Mouse (Mus musculus): ENCODE measurements around the gene Upk3bl.

- TF ChIP-seq EP300 (IDR thresholded peaks at IDR 0.05; ENCODE audit: low read depth), result no peak
- TF ChIP-seq CTCF (IDR thresholded peaks at IDR 0.05; ENCODE audit: low read depth), result peak; percentile 72
Observed at GRCm38 (mm10) chr5:136104511-136104910, 50.2 kb downstream of the Upk3bl start.

All from liver, postnatal 0 days (tissue).